Mouse (Mus musculus) forebrain, embryonic 11.5 days (tissue): ENCODE measurements around the gene Ppip5k1. TPM values are rescaled to one million over a fixed set of nuclear protein-coding genes. Genes with fewer than 3 reads are reported as not detected.

Experiments
- ATAC-seq: fragments of 200-750 bp; cut with Nextera tagmentation; replicated peaks from 2 replicates; pipeline ENCODE4 v1.8.0; 2017; ENCODE audit warnings: moderate TSS enrichment; ENCODE audit not compliant: low FRiP score
- DNase-seq: peaks from one replicate; pipeline ENCODE4 v3.0.0-alpha.2; 2017; ENCODE audit warnings: low spot score
- H3K27ac ChIP-seq: fragments of 300-500 bp; sonication (generic); 2 replicates; pipeline ENCODE4 v1.5.1; 2014; ENCODE audit warnings: low read depth, low read length
- H3K27me3 ChIP-seq: fragments of 300-500 bp; sonication (generic); 2 replicates; pipeline ENCODE4 v1.6.1; 2014; ENCODE audit warnings: mild to moderate bottlenecking, low read length, mixed read lengths; ENCODE audit not compliant: control insufficient read depth, insufficient read depth
- H3K36me3 ChIP-seq: fragments of 300-500 bp; sonication (generic); 2 replicates; pipeline ENCODE4 v1.6.1; 2014; ENCODE audit warnings: mild to moderate bottlenecking, low read length, moderate library complexity, mixed read lengths; ENCODE audit not compliant: control insufficient read depth, insufficient read depth
- H3K4me1 ChIP-seq: fragments of 300-500 bp; sonication (generic); replicated peaks from 2 replicates; pipeline ENCODE4 v1.6.1; 2014; ENCODE audit warnings: low read length, mixed read lengths; ENCODE audit not compliant: control insufficient read depth, insufficient read depth
- H3K4me2 ChIP-seq: fragments of 300-500 bp; sonication (generic); 2 replicates; pipeline ENCODE4 v1.6.1; 2014; ENCODE audit warnings: low read depth, mild to moderate bottlenecking, low read length, moderate library complexity, mixed read lengths; ENCODE audit not compliant: severe bottlenecking
- H3K4me3 ChIP-seq: fragments of 300-500 bp; sonication (generic); 2 replicates; pipeline ENCODE4 v1.5.1; 2014; ENCODE audit warnings: low read depth, low read length
- H3K9ac ChIP-seq: fragments of 300-500 bp; sonication (generic); 2 replicates; pipeline ENCODE4 v1.6.1; 2014; ENCODE audit warnings: low read length
- H3K9me3 ChIP-seq: fragments of 300-500 bp; sonication (generic); 2 replicates; pipeline ENCODE4 v1.6.1; 2016; ENCODE audit warnings: low read length, mixed read lengths; ENCODE audit not compliant: control insufficient read depth
- WGBS: fragments of 180-500 bp; shearing (Covaris S2); extraction: QIAGEN DNeasy Blood & Tissue Kit; methylation state at CpG from one replicate; pipeline ENCODE4 v1.1.7; 2014; 5-methylcytosine and 5-hydroxymethylcytosine counted together
- polyA plus RNA-seq: library from polyadenylated mRNA; unstranded; fragments of >200 nt; fragmentation: Nextera tagmentation; extraction: Ambion mirVana; gene quantifications from 2 replicates; pipeline ENCODE4 v1.2.1, GENCODE M21; 2014

Ppip5k1 gene
- polyA plus RNA-seq, 1 experiment from 2014 or later = 11.7 TPM

DNA sequence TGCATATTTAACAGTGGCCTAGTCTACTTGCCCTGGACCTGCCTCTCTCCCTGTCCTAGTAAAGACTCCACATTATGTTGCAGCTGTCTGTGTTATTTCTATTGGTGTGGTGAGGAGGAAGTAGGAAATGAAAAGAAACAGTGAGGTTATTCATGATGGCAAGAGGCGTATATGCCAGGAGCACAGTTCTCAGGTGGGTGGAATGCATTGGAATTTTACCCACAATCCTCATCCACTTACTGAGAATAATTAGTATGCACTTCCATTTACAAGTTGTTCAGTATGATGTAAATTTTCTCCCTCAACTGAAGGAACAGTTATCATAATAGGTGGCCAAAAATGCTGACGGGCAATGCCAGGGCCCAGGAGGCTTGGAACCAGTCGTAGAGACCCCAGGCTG, 8.5 kb upstream of the Ppip5k1 start:
- ATAC-seq = no peak
- Histone ChIP-seq H3K27ac (no peak overlapping the region), H3K36me3 (no peaks in the 10 kb centered on the region), H3K4me3 (no peak overlapping the region), H3K27me3 (no peaks in the 10 kb centered on the region), H3K9me3 (no peaks in the 10 kb centered on the region), H3K4me1 (peaks cover 2% of the 10 kb centered on the region; the same call in 1 of the 2 replicates), H3K9ac (no peak overlapping the region), H3K4me2 (no peak overlapping the region)
- no peak for DNase-seq
- 88% methylated on average over 3 of the region's 3 CpGs for WGBS

DNA sequence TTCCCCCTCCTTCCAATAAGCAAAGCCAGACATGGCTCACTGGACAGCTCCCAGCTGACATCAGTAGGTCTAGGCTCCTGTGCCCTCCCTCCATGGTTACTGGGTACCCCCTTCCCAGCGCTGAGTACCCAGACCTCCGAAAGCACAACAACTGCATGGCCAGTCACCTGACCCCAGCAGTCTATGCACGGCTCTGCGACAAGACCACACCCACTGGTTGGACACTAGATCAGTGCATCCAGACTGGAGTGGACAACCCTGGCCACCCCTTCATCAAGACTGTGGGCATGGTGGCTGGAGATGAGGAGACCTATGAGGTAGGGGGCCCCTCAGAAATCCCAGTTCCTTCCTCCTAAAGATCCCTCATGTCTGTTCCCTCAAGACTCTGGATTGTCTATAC, 4.3 kb upstream of the Ppip5k1 start:
- Histone ChIP-seq H3K9ac (no peak overlapping the region), H3K4me2 (no peak overlapping the region)

GRCm38 (mm10) chr2:121358381-121358780, 3.2 kb upstream of the Ppip5k1 start:
- no peaks in the 10 kb centered on the region for H3K9me3 ChIP-seq
- WGBS = 0% methylated on average over 16 of the region's 16 CpGs
- DNase-seq (peak; percentile 70), ATAC-seq (peak; percentile 25; the same call in 1 of the 2 replicates)
- peak overlapping the region; percentile 59 for H3K4me2 ChIP-seq
- peaks cover 6% of the 10 kb centered on the region; the same call in 1 of the 2 replicates for H3K27me3 ChIP-seq
- H3K9ac ChIP-seq = peak overlapping the region; percentile 48
- peaks cover 10% of the 10 kb centered on the region; the same call in 1 of the 2 replicates for H3K4me1 ChIP-seq
- no peaks in the 10 kb centered on the region for H3K36me3 ChIP-seq
- peak overlapping the region; percentile 30 for H3K4me3 ChIP-seq
- H3K27ac ChIP-seq = no peak overlapping the region

More for the DNA sequence above, 4.3 kb upstream of the Ppip5k1 start:
- DNase-seq (no peak), ATAC-seq (no peak)
- 44% methylated on average over 4 of the region's 4 CpGs for WGBS
- no peaks in the 10 kb centered on the region for H3K9me3 ChIP-seq
- H3K4me1 ChIP-seq = peaks cover 8% of the 10 kb centered on the region; the same call in 1 of the 2 replicates
- H3K27me3 ChIP-seq = peaks cover 6% of the 10 kb centered on the region; the same call in 1 of the 2 replicates
- H3K4me3 ChIP-seq = no peak overlapping the region
- H3K36me3 ChIP-seq = no peaks in the 10 kb centered on the region
- no peak overlapping the region for H3K27ac ChIP-seq

DNA sequence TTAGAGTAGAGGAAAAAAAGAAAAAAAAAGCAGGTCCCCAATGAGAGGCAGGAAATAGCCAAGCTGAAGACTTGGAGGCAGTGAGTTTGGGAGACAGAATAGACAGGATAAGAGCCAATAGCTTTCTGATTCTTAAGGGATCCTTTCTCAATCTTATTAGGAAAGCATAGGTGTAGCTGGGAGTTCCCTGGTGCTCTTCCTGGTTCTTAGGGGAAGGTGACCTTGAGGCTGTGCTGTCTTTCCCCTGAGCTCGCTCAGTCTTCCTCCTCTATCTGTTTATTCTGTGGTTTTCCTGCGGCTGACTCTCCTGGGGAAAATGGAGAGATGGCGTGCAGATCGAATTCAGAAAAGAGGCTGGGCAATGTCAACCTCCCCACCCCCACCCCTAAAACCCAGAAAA, 2.8 kb upstream of the Ppip5k1 start:
- H3K4me2 ChIP-seq = peak overlapping the region; percentile 59; the same call in 1 of the 2 replicates
- ATAC-seq = no peak
- 8% methylated on average over 4 of the region's 4 CpGs for WGBS

DNA sequence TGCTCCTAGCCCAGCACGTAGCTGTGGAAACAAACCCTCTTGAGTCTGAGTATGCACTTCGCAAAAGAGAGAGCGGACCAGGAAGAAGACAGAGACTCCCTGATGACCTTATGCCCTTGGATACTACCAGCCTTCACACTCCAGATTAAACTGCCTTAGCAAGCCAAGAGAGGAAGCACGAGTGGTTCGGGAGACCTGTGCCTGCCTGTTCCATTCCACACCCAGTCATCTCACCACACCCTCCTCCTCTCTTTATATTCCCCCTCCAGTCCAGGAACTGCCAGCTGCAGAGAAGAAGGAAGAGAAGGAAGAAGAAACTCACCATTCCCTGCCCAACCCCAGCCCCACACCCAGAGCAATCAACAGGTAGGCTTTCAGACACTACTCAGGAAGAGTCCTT, 2.3 kb upstream of the Ppip5k1 start, which contains the start of gene Ckmt1:
TSS of gene Ckmt1 (plus strand) at position 221 of the 400 bp plus-strand sequence.
- Histone ChIP-seq H3K4me3 (peak within 1 kb of the TSS; percentile 30), H3K9me3 (no peaks in the 10 kb centered on the region), H3K4me2 (peak within 1 kb of the TSS; percentile 59), H3K9ac (peak within 1 kb of the TSS; percentile 48), H3K4me1 (peaks cover 10% of the 10 kb centered on the region; the same call in 1 of the 2 replicates), H3K36me3 (no peaks in the 10 kb centered on the region), H3K27ac (no peak within 1 kb of the TSS), H3K27me3 (peaks cover 6% of the 10 kb centered on the region; the same call in 1 of the 2 replicates)
- DNase-seq (no peak), ATAC-seq (no peak)
- WGBS = 52% methylated on average over 5 of the region's 5 CpGs

More for the DNA sequence above, 2.8 kb upstream of the Ppip5k1 start:
- Histone ChIP-seq H3K9ac (no peak overlapping the region; the same call in 1 of the 2 replicates), H3K4me1 (peaks cover 10% of the 10 kb centered on the region; the same call in 1 of the 2 replicates), H3K9me3 (no peaks in the 10 kb centered on the region), H3K4me3 (peak overlapping the region; percentile 30; the same call in 1 of the 2 replicates), H3K27ac (no peak overlapping the region), H3K36me3 (no peaks in the 10 kb centered on the region), H3K27me3 (peaks cover 6% of the 10 kb centered on the region; the same call in 1 of the 2 replicates)
- no peak for DNase-seq

- H3K27me3 ChIP-seq = peaks cover 6% of the 10 kb centered on the region; the same call in 1 of the 2 replicates
- peaks cover 10% of the 10 kb centered on the region; the same call in 1 of the 2 replicates for H3K4me1 ChIP-seq
- DNase-seq (no peak), ATAC-seq (no peak)
- H3K4me2 ChIP-seq = peak overlapping the region; percentile 86
- H3K36me3 ChIP-seq = no peaks in the 10 kb centered on the region
- H3K4me3 ChIP-seq = peak overlapping the region; percentile 73
- peak overlapping the region; percentile 25; the same call in 1 of the 2 replicates for H3K27ac ChIP-seq
- peak overlapping the region; percentile 88 for H3K9ac ChIP-seq
- WGBS = 7% methylated on average over 6 of the region's 6 CpGs
- no peaks in the 10 kb centered on the region for H3K9me3 ChIP-seq
Measured at GRCm38 (mm10) chr2:121354378-121354777, 818 bp downstream of the Ppip5k1 start.

- Histone ChIP-seq H3K9ac (no peak overlapping the region), H3K27ac (no peak overlapping the region), H3K4me3 (no peak overlapping the region), H3K4me2 (no peak overlapping the region), H3K27me3 (peaks cover 6% of the 10 kb centered on the region; the same call in 1 of the 2 replicates), H3K4me1 (peaks cover 3% of the 10 kb centered on the region; the same call in 1 of the 2 replicates), H3K9me3 (no peaks in the 10 kb centered on the region), H3K36me3 (no peaks in the 10 kb centered on the region)
- no peak for ATAC-seq
- DNase-seq = no peak
- WGBS = 75% methylated on average over 8 of the region's 8 CpGs
Measured at GRCm38 (mm10) chr2:121353156-121353555, 2.0 kb downstream of the Ppip5k1 start.

GRCm38 (mm10) chr2:121339057-121339456, 16.1 kb downstream of the Ppip5k1 start:
- ATAC-seq (no peak), DNase-seq (no peak)
- no peaks in the 10 kb centered on the region for H3K4me1 ChIP-seq

DNA sequence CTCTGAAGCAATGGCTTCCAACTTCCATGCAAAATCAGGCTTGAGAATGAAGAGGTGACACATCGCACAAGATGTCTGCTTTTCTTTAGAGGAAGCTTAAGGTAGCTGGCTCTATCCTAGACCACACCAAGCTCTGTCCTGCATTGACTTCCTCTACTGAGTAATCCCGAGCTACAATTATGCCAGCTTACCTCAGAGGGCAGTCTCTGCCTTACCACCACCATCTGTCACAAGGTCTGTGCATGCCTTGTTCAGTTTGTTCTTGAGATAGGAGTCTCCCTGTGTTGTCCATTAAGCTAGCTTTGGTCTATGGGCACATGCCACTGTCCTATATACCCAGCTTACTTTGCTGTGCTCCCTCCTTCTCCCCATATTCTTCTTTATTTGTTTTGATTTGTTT, 25.7 kb downstream of the Ppip5k1 start:
- H3K27me3 ChIP-seq = no peaks in the 10 kb centered on the region
- H3K36me3 ChIP-seq = no peaks in the 10 kb centered on the region
- 93% methylated on average over 2 of the region's 2 CpGs for WGBS
- DNase-seq (no peak), ATAC-seq (no peak)
- no peak overlapping the region for H3K4me2 ChIP-seq
- no peak overlapping the region for H3K4me3 ChIP-seq
- H3K27ac ChIP-seq = no peak overlapping the region
- H3K9ac ChIP-seq = no peak overlapping the region
- H3K4me1 ChIP-seq = no peaks in the 10 kb centered on the region
- no peaks in the 10 kb centered on the region for H3K9me3 ChIP-seq

More at GRCm38 (mm10) chr2:121339057-121339456, 16.1 kb downstream of the Ppip5k1 start:
- Histone ChIP-seq H3K9ac (no peak overlapping the region), H3K4me2 (no peak overlapping the region), H3K27ac (no peak overlapping the region), H3K4me3 (no peak overlapping the region), H3K36me3 (no peaks in the 10 kb centered on the region), H3K27me3 (no peaks in the 10 kb centered on the region), H3K9me3 (no peaks in the 10 kb centered on the region)
